Mouse (Mus musculus): ENCODE measurements around the gene Nle1. TPM values are rescaled to one million over a fixed set of nuclear protein-coding genes. Genes with fewer than 3 reads are reported as not detected.
A peak's percentile ranks its signal among the peaks of the same experiment; 100 is the strongest.

The Nle1 gene
- polyA plus RNA-seq, 1 experiment from 2014 or later: 10.8 TPM

DNA sequence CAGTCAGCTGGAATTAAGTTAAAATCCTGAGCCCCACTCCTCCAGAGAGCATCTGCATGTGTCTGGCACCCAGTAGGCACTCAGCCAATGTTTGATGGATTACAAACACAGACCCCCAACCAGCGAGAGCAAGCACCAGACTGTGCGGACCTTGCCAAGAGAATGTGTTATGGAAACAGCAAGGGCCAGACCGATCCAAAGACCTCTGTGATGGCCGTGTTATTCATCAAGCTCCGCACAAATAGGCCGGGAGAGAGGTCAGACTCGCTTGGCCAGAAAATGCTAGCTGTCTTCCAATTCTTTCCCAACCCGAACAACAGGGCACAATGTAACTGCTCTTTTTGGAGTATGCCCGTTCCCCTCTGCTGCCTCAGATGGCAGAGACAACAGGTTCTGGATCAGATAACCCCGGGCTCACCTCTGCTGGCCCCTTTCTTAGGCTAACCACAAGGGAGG lies 19.7 kb downstream of the Nle1 start:
- 41% methylated on average over 10 of the region's 10 CpGs for WGBS

DNA sequence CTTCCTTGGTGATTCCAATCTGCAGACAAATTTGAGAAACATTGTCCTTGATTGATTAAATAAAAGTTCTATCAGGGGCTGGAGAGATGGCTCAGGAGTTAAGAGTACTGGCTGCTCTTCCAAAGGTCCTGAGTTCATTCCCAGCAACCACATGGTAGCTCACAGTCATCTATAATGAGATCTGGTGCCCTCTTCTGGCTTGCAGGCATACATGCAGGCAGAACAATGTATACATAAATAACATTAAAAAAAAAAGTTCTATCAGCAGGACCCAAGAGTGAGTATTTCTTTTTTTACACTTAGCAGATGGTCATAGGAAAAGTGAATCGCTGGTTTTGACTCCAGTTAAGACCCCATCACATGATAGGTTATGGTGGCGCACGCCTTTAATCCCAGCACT lies 21.7 kb downstream of the Nle1 start:
- ATAC-seq: no peak
- no peak overlapping the region for H3K27ac ChIP-seq (ENCODE audit: low read length)
- no peaks in the 10 kb centered on the region for H3K27me3 ChIP-seq (replicated peaks; ENCODE audit: insufficient read depth, low read length)
- H3K9ac ChIP-seq (replicated peaks; ENCODE audit: low read depth): no peak overlapping the region
- DNase-seq (ENCODE audit: low spot score): no peak
- no peaks in the 10 kb centered on the region for H3K36me3 ChIP-seq (ENCODE audit: insufficient read depth, low read length)
- TF ChIP-seq EP300 (IDR thresholded peaks at IDR 0.05) (no peak), CTCF (IDR thresholded peaks at IDR 0.05) (peak; percentile 65)
- H3K9me3 ChIP-seq (ENCODE audit: low read length): no peaks in the 10 kb centered on the region
- no peak overlapping the region for H3K4me3 ChIP-seq (ENCODE audit: low read depth, low read length)
- 80% methylated on average over 3 of the region's 3 CpGs for WGBS
- H3K4me1 ChIP-seq (ENCODE audit: insufficient read depth, low read depth, low read length): peaks cover 5% of the 10 kb centered on the region; the same call in 1 of the 2 replicates
- H3K4me2 ChIP-seq (replicated peaks; ENCODE audit: low read depth, low read length): no peak overlapping the region

More for the DNA sequence above, 19.7 kb downstream of the Nle1 start:
- peak; percentile 16 for DNase-seq (ENCODE audit: low spot score)
- H3K27ac ChIP-seq (ENCODE audit: low read length): no peak overlapping the region
- H3K4me1 ChIP-seq (ENCODE audit: insufficient read depth, low read depth, low read length): peaks cover 5% of the 10 kb centered on the region; the same call in 1 of the 2 replicates
- H3K27me3 ChIP-seq (replicated peaks; ENCODE audit: insufficient read depth, low read length): no peaks in the 10 kb centered on the region
- H3K9me3 ChIP-seq (ENCODE audit: low read length): no peaks in the 10 kb centered on the region
- H3K9ac ChIP-seq (replicated peaks; ENCODE audit: low read depth): no peak overlapping the region
- no peak for ATAC-seq
- no peak overlapping the region for H3K4me3 ChIP-seq (ENCODE audit: low read depth, low read length)
- H3K36me3 ChIP-seq (ENCODE audit: insufficient read depth, low read length): no peaks in the 10 kb centered on the region
- no peak for TF ChIP-seq CTCF (IDR thresholded peaks at IDR 0.05)
- TF ChIP-seq EP300 (IDR thresholded peaks at IDR 0.05): no peak
- H3K4me2 ChIP-seq (replicated peaks; ENCODE audit: low read depth, low read length): no peak overlapping the region

DNA sequence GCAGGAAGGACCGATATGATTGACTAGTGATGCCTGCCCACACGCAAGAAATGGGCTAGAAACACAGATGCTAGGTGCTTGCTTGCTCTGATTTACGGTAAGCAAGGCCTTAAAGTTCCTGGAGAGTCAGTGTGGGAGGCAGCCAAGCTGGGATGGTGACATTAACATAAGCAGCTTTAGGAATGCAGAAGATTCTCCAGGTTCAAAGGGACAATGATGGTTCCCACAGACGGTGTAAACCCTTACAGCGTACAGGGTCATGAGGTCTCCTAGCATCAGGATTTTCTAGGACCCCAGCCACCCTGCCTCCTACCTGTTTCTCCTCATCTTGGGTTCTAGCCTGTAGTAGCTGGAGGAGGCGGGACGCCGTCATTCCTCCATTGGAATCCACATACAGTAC lies 25.0 kb downstream of the Nle1 start:
- Histone ChIP-seq H3K4me3 (ENCODE audit: low read depth, low read length) (no peak overlapping the region), H3K36me3 (ENCODE audit: insufficient read depth, low read length) (no peaks in the 10 kb centered on the region), H3K27me3 (replicated peaks; ENCODE audit: insufficient read depth, low read length) (no peaks in the 10 kb centered on the region), H3K9me3 (ENCODE audit: low read length) (no peaks in the 10 kb centered on the region), H3K4me1 (ENCODE audit: insufficient read depth, low read depth, low read length) (no peaks in the 10 kb centered on the region), H3K27ac (ENCODE audit: low read length) (no peak overlapping the region), H3K9ac (replicated peaks; ENCODE audit: low read depth) (no peak overlapping the region), H3K4me2 (replicated peaks; ENCODE audit: low read depth, low read length) (no peak overlapping the region)
- no peak for ATAC-seq
- no peak for TF ChIP-seq CTCF (IDR thresholded peaks at IDR 0.05)
- no peak for TF ChIP-seq EP300 (IDR thresholded peaks at IDR 0.05)
- DNase-seq (ENCODE audit: low spot score): no peak
- 78% methylated on average over 8 of the region's 8 CpGs for WGBS

DNA sequence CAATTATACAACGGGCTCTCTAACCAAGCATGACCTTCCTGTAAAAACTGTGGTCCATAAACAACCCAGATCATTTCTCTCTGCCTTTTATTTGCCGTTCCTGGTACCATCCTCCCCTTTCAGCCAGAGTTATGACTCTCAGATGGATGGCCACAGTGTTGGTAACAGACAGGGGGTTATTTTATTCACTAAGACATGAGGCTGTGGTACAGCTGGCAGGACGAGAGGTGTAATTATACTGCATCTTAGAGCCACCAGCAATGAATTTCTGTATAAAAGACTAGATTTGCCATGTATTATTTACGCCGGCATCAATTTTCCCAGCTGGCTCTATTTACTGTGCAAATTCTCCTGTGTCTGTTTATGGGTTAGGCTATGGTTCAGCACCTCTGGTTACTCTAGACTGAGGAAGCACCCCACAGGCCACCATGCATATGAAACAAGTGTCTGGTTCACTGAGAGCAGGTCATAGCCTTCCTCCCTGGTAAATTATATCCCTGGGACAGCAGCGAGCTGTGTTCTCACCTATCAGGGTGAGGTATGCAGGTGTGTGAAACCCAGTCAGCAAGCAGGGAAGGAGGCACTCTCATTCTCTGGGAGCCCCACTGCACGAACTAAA lies 30.4 kb downstream of the Nle1 start:
- Histone ChIP-seq H3K4me1 (ENCODE audit: insufficient read depth, low read depth, low read length) (no peaks in the 10 kb centered on the region), H3K27me3 (replicated peaks; ENCODE audit: insufficient read depth, low read length) (no peaks in the 10 kb centered on the region), H3K4me3 (ENCODE audit: low read depth, low read length) (no peak overlapping the region), H3K9ac (replicated peaks; ENCODE audit: low read depth) (no peak overlapping the region), H3K27ac (ENCODE audit: low read length) (no peak overlapping the region), H3K36me3 (ENCODE audit: insufficient read depth, low read length) (no peaks in the 10 kb centered on the region), H3K9me3 (ENCODE audit: low read length) (no peaks in the 10 kb centered on the region), H3K4me2 (replicated peaks; ENCODE audit: low read depth, low read length) (no peak overlapping the region)
- 84% methylated on average over 7 of the region's 7 CpGs for WGBS
- DNase-seq (ENCODE audit: low spot score) (no peak), ATAC-seq (no peak)
- TF ChIP-seq CTCF (IDR thresholded peaks at IDR 0.05): no peak
- no peak for TF ChIP-seq EP300 (IDR thresholded peaks at IDR 0.05)

DNA sequence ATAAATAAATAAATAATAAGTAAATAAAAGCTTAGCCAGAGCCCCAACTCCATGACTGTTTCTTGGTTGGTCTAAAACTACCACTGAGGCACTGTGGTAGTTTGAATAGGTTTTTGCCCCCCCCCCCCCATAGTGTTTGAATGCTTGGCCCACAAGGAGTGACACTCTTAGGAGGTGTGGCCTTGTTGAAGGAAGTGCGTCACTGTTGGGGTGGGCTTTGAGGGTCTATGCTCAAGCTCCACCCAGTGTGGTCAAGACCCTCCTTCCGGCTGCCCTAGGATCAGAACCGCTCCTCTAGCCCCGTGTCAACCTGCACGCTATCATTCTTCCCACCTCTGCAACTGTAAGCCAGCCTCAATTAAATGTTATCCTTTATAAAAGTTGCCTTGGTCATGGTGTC lies 32.6 kb downstream of the Nle1 start:
- no peak for ATAC-seq
- H3K4me2 ChIP-seq (replicated peaks; ENCODE audit: low read depth, low read length): no peak overlapping the region
- H3K36me3 ChIP-seq (ENCODE audit: insufficient read depth, low read length): no peaks in the 10 kb centered on the region

GRCm38 (mm10) chr11:82874924-82875323 lies 33.3 kb downstream of the Nle1 start:
- no peaks in the 10 kb centered on the region for H3K27me3 ChIP-seq (replicated peaks; ENCODE audit: insufficient read depth, low read length)
- DNase-seq (ENCODE audit: low spot score): no peak
- H3K36me3 ChIP-seq (ENCODE audit: insufficient read depth, low read length): no peaks in the 10 kb centered on the region
- H3K4me3 ChIP-seq (ENCODE audit: low read depth, low read length): no peak overlapping the region
- no peak overlapping the region for H3K27ac ChIP-seq (ENCODE audit: low read length)
- no peak overlapping the region for H3K9ac ChIP-seq (replicated peaks; ENCODE audit: low read depth)
- no peak for ATAC-seq
- no peak for TF ChIP-seq EP300 (IDR thresholded peaks at IDR 0.05)
- TF ChIP-seq CTCF (IDR thresholded peaks at IDR 0.05): no peak
- no peak overlapping the region for H3K4me2 ChIP-seq (replicated peaks; ENCODE audit: low read depth, low read length)
- no peaks in the 10 kb centered on the region for H3K4me1 ChIP-seq (ENCODE audit: insufficient read depth, low read depth, low read length)
- H3K9me3 ChIP-seq (ENCODE audit: low read length): no peaks in the 10 kb centered on the region
- WGBS: 47% methylated on average over 5 of the region's 5 CpGs

More for the DNA sequence above, 32.6 kb downstream of the Nle1 start:
- Histone ChIP-seq H3K9me3 (ENCODE audit: low read length) (no peaks in the 10 kb centered on the region), H3K27me3 (replicated peaks; ENCODE audit: insufficient read depth, low read length) (no peaks in the 10 kb centered on the region), H3K27ac (ENCODE audit: low read length) (no peak overlapping the region), H3K4me3 (ENCODE audit: low read depth, low read length) (no peak overlapping the region), H3K9ac (replicated peaks; ENCODE audit: low read depth) (no peak overlapping the region), H3K4me1 (ENCODE audit: insufficient read depth, low read depth, low read length) (no peaks in the 10 kb centered on the region)
- no peak for TF ChIP-seq EP300 (IDR thresholded peaks at IDR 0.05)
- WGBS: 89% methylated on average over 5 of the region's 5 CpGs
- no peak for DNase-seq (ENCODE audit: low spot score)

Measured in lung, postnatal 0 days (tissue).